In the genomic region with DNA sequence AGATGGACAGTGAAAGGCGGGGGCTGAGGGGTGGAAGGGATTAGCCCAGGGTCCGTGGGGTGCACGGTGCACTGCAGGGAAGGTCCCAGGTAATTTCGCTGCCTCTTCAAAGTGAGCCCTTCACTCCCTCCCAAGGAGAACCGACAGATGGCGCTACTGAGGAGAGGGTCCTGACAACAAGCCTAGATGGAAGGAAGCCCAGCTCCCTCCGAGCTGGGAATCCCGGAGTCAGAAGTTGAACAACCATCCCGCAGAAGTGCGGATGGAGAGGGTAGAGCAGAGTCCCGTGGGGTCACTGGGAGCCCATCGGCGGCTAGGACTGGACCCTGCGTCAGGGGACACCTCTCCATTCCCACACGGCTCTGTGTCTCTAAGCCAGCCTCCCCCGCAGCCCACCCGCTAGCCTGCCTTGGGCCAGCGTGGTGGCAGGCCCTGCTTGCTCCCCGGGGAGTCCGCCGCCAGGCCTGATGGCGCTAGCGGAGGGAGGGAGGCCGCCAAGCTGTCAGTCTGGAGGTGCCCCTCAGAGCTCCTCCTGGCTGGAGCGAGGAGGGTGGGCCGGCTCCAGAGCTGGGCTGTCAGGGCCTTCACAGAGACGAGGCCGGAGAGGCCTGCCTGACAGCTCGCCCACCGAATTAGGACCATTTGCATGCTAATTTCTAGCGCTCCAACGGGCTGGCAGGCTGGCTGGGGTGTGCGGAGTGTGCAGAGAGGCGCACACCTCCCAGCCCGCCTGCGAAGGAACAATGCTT, we compare ENCODE assay signal across 8 mouse cellular contexts.
A peak's percentile ranks its signal among the peaks of the same experiment; 100 is the strongest.
DNase-seq lines count a peak whose midpoint lies in the region; ATAC-seq and TF ChIP-seq lines count a peak whose summit lies in the region.

No protein-coding gene starts in this region.

- WGBS in embryonic facial prominence, embryonic 10.5 days = under 1% methylated on average over 36 of the region's 36 CpGs

- no peaks in the 10 kb centered on the region for H3K9me3 ChIP-seq in embryonic facial prominence, embryonic 10.5 days

- intact Hi-C loops in heart, postnatal 14 days (cut with DNase I) = no loop called here

- peak overlapping the region; percentile 64 for H3K4me3 ChIP-seq in embryonic facial prominence, embryonic 10.5 days
- peak overlapping the region; percentile 47 for H3K4me3 ChIP-seq in layer of hippocampus, adult 2 months

- peaks cover 21% of the 10 kb centered on the region for H3K4me1 ChIP-seq in embryonic facial prominence, embryonic 10.5 days

- peak; percentile 82 for TF ChIP-seq CTCF in layer of hippocampus, adult 2 months (conservative IDR thresholded peaks at IDR 0.05)

- H3K36me3 ChIP-seq in embryonic facial prominence, embryonic 10.5 days (replicated peaks) = no peaks in the 10 kb centered on the region

- H3K27me3 ChIP-seq in embryonic facial prominence, embryonic 10.5 days (replicated peaks; ENCODE audit: low read depth, poor library complexity, severe bottlenecking) = peaks cover 52% of the 10 kb centered on the region

- H3K27ac ChIP-seq in embryonic facial prominence, embryonic 10.5 days (replicated peaks) = peak overlapping the region; percentile 80
- no peak overlapping the region for H3K27ac ChIP-seq in layer of hippocampus, adult 2 months

- no peak for ATAC-seq in CD4-positive, CD25-positive, alpha-beta regulatory T cell, adult 4 months

- DNase-seq in CD4-positive, CD25-positive, alpha-beta regulatory T cell, adult 2 months (ENCODE audit: low read depth, low spot score) = peak; percentile 18
- peak; percentile 11 for DNase-seq in adrenal gland, adult 8-10 months
- DNase-seq in embryonic facial prominence, embryonic 10.5 days (ENCODE audit: low spot score) = peak; percentile 86
- peak; percentile 21 to 58 for DNase-seq in heart, postnatal 14 days
- DNase-seq in layer of hippocampus, adult 2 months (ENCODE audit: low spot score in 2 of 2) = peak; percentile 13 to 51
- peak; percentile 55 for DNase-seq in lung, postnatal 10 days
- DNase-seq in right cerebral cortex, postnatal 14 days = peak; percentile 65

Comparison
In these comparisons a context has a peak if more than half of its experiments do, and no peak if none do; other contexts are left out.
1. DNase-seq: peak in every context shown above with its lines; median percentile 86 in embryonic facial prominence, embryonic 10.5 days; 65 in right cerebral cortex, postnatal 14 days; 55 in lung, postnatal 10 days; 40 in heart, postnatal 14 days; 32 in layer of hippocampus, adult 2 months; 18 in CD4-positive, CD25-positive, alpha-beta regulatory T cell, adult 2 months; 11 in adrenal gland, adult 8-10 months.